In genomic region chr2:43097560-43098233, GRCm38 (mm10) we compare ENCODE assay signal across 15 mouse cellular contexts.
DNase-seq lines count a peak whose midpoint lies in the region; ATAC-seq lines count a peak whose summit lies in the region.
"Had no signal": no experiment of that assay in that cellular context is flagged by ENCODE, and none has a peak within 500 bp of the region (broad histone marks: within the 10 kb centered on the region; RNA-seq: fewer than 3 reads in every experiment).

No protein-coding gene starts in this region.

- 68% methylated on average over 4 of the region's 4 CpGs for WGBS in forebrain, embryonic 16.5 days

- intact Hi-C loops in left cerebral cortex, postnatal 25 days (cut with DNase I), result no loop called here
- intact Hi-C loops in gastrocnemius, postnatal 36 days (cut with DNase I), result no loop called here

- ATAC-seq in forebrain, embryonic 16.5 days, result peak; percentile 98

- no peak overlapping the region for H3K9ac ChIP-seq in forebrain, embryonic 16.5 days (replicated peaks; ENCODE audit: low read depth, low read length)
- H3K9ac ChIP-seq: limb, embryonic 15.5 days; lung, embryonic 14.5 days had no signal

- H3K4me3 ChIP-seq in forebrain, embryonic 16.5 days (replicated peaks; ENCODE audit: low read length), result no peak overlapping the region
- H3K4me3 ChIP-seq: limb, embryonic 15.5 days; megakaryocyte, embryonic 14.5 days had no signal

- H3K36me3 ChIP-seq in forebrain, embryonic 16.5 days (ENCODE audit: control insufficient read depth, insufficient read depth), result no peaks in the 10 kb centered on the region
- H3K36me3 ChIP-seq: limb, embryonic 15.5 days had no signal

- no peaks in the 10 kb centered on the region for H3K27me3 ChIP-seq in forebrain, embryonic 16.5 days (replicated peaks; ENCODE audit: control insufficient read depth, insufficient read depth, low read length)
- H3K27me3 ChIP-seq: limb, embryonic 15.5 days; megakaryocyte, embryonic 14.5 days had no signal

- H3K9me3 ChIP-seq in forebrain, embryonic 16.5 days (ENCODE audit: control insufficient read depth, low read length), result no peaks in the 10 kb centered on the region
- H3K9me3 ChIP-seq: limb, embryonic 15.5 days; megakaryocyte, embryonic 14.5 days had no signal

- no peak overlapping the region; the same call in 1 of the 2 replicates for H3K27ac ChIP-seq in forebrain, embryonic 16.5 days (ENCODE audit: low read length)
- H3K27ac ChIP-seq: limb, embryonic 15.5 days had no signal

- DNase-seq in brain, adult 2 months (ENCODE audit: low read depth, low spot score), result peak; percentile 85
- DNase-seq in layer of hippocampus, adult 9-11 months, result peak; percentile 87
- DNase-seq in left cerebral cortex, postnatal 25 days (ENCODE audit: low spot score in 2 of 2), result peak; percentile 46 to 86
- no peak for DNase-seq in heart, postnatal 4 days
- DNase-seq in gastrocnemius, postnatal 36 days, result no peak
- DNase-seq in gastrocnemius, adult 18-20 months (ENCODE audit: low spot score), result no peak
- no peak for DNase-seq in spleen, postnatal 14 days (ENCODE audit: low spot score in 2 of 2)
- DNase-seq: cerebellum, adult 9-11 months; gastrocnemius, postnatal 25 days; kidney, adult 8-10 months; lung, embryonic 14.5 days; thymus, adult 2 months had no signal

- H3K4me1 ChIP-seq in forebrain, embryonic 16.5 days (replicated peaks; ENCODE audit: control insufficient read depth, insufficient read depth, low read length), result no peaks in the 10 kb centered on the region
- H3K4me1 ChIP-seq: limb, embryonic 15.5 days; megakaryocyte, embryonic 14.5 days had no signal

- H3K4me2 ChIP-seq in forebrain, embryonic 16.5 days (ENCODE audit: low read length), result no peak overlapping the region
- H3K4me2 ChIP-seq: limb, embryonic 15.5 days; lung, embryonic 14.5 days had no signal

Comparison
In these comparisons a context has a peak if more than half of its experiments do, and no peak if none do; other contexts are left out.
1. DNase-seq: peak in brain, adult 2 months (single experiment), layer of hippocampus, adult 9-11 months (single experiment) and left cerebral cortex, postnatal 25 days (2 of 2); none in heart, postnatal 4 days (single experiment), gastrocnemius, postnatal 36 days (0 of 2), gastrocnemius, adult 18-20 months (single experiment) and spleen, postnatal 14 days (0 of 2).